ENCODE assay signal across 15 mouse cellular contexts in genomic region chr5:119321368-119322144, GRCm38 (mm10).
DNase-seq lines count a peak whose midpoint lies in the region; ATAC-seq lines count a peak whose summit lies in the region.
"Had no signal": no experiment of that assay in that cellular context is flagged by ENCODE, and none has a peak within 500 bp of the region (broad histone marks: within the 10 kb centered on the region; RNA-seq: fewer than 3 reads in every experiment).

No protein-coding gene starts in this region.

- no peak overlapping the region for H3K4me2 ChIP-seq in lung, embryonic 15.5 days
- H3K4me2 ChIP-seq in neural tube, embryonic 15.5 days = no peak overlapping the region
- H3K4me2 ChIP-seq: embryonic facial prominence, embryonic 13.5 days; forebrain, embryonic 15.5 days had no signal

- DNase-seq in T-cell, adult 2 months (ENCODE audit: low spot score) = peak; percentile 29
- peak; percentile 8 to 24 for DNase-seq in monocyte, adult 2 months (ENCODE audit: low read depth in 1 of 2, low spot score in 2 of 2)
- no peak for DNase-seq in right cerebral cortex, postnatal 36 days (ENCODE audit: low spot score in 2 of 2)
- DNase-seq in right cerebral cortex, postnatal 10 days (ENCODE audit: low spot score in 2 of 2) = no peak
- DNase-seq: adrenal gland, postnatal 25 days; cerebellum, adult 2 months; gastrocnemius, postnatal 25 days had no signal

- H3K27me3 ChIP-seq in lung, embryonic 15.5 days = no peaks in the 10 kb centered on the region
- no peaks in the 10 kb centered on the region for H3K27me3 ChIP-seq in neural tube, embryonic 15.5 days (replicated peaks)
- H3K27me3 ChIP-seq: embryonic facial prominence, embryonic 13.5 days; forebrain, embryonic 15.5 days had no signal

- H3K9ac ChIP-seq in lung, embryonic 15.5 days = no peak overlapping the region
- no peak overlapping the region for H3K9ac ChIP-seq in neural tube, embryonic 15.5 days (replicated peaks)
- H3K9ac ChIP-seq: embryonic facial prominence, embryonic 13.5 days; forebrain, embryonic 15.5 days had no signal

- 0 out of 2 replicates have a peak overlapping the region, but pooled peaks have one; percentile 18 for H3K27ac ChIP-seq in lung, embryonic 15.5 days
- H3K27ac ChIP-seq in neural tube, embryonic 15.5 days (replicated peaks) = no peak overlapping the region
- H3K27ac ChIP-seq: embryonic facial prominence, embryonic 13.5 days; forebrain, embryonic 15.5 days; macrophage had no signal

- peaks cover 19% of the 10 kb centered on the region; the same call in 1 of the 2 replicates for H3K4me1 ChIP-seq in lung, embryonic 15.5 days
- H3K4me1 ChIP-seq in neural tube, embryonic 15.5 days = no peaks in the 10 kb centered on the region

- no peak overlapping the region for H3K4me3 ChIP-seq in lung, embryonic 15.5 days
- no peak overlapping the region for H3K4me3 ChIP-seq in neural tube, embryonic 15.5 days (replicated peaks)
- H3K4me3 ChIP-seq: embryonic facial prominence, embryonic 13.5 days; forebrain, embryonic 15.5 days; myocyte had no signal

- 69% methylated on average over 10 of the region's 10 CpGs for WGBS in lung, embryonic 15.5 days
- 79% methylated on average over 10 of the region's 10 CpGs for WGBS in neural tube, embryonic 15.5 days

- no peaks in the 10 kb centered on the region for H3K9me3 ChIP-seq in lung, embryonic 15.5 days
- no peaks in the 10 kb centered on the region for H3K9me3 ChIP-seq in neural tube, embryonic 15.5 days (replicated peaks)
- H3K9me3 ChIP-seq: embryonic facial prominence, embryonic 13.5 days; forebrain, embryonic 15.5 days had no signal

- H3K36me3 ChIP-seq in lung, embryonic 15.5 days = no peaks in the 10 kb centered on the region
- H3K36me3 ChIP-seq in neural tube, embryonic 15.5 days = no peaks in the 10 kb centered on the region
- H3K36me3 ChIP-seq: embryonic facial prominence, embryonic 13.5 days; forebrain, embryonic 15.5 days had no signal

- ATAC-seq in granulocyte monocyte progenitor cell, adult 5-6 weeks (replicated peaks; ENCODE audit: poor library complexity, severe bottlenecking) = peak; percentile 97
- ATAC-seq in lung, embryonic 15.5 days (ENCODE audit: borderline replicate concordance, extremely low read depth, low FRiP score, low TSS enrichment) = no peak
- no peak for ATAC-seq in neural tube, embryonic 15.5 days (ENCODE audit: low FRiP score)
- ATAC-seq: forebrain, embryonic 15.5 days; inflammation-experienced regulatory T-cells, adult 6 months had no signal

Comparison
In these comparisons a context has a peak if more than half of its experiments do, and no peak if none do; other contexts are left out.
1. DNase-seq: peak in T-cell, adult 2 months (single experiment) and monocyte, adult 2 months (2 of 2); none in right cerebral cortex, postnatal 36 days (0 of 2) and right cerebral cortex, postnatal 10 days (0 of 2).